Mouse (Mus musculus) small intestine, adult 2 months (tissue): ENCODE results near the gene Nfia. TPM values are rescaled to one million over a fixed set of nuclear protein-coding genes. Genes with fewer than 3 reads are reported as not detected.
A peak's percentile ranks its signal among the peaks of the same experiment; 100 is the strongest.

ENCODE experiments used
- H3K27ac ChIP-seq: fragments of 200-500 bp; 2 replicates; pipeline ENCODE4 v1.5.1; 2012; ENCODE audit warnings: low read depth, low read length, control low read depth, inconsistent platforms; ENCODE audit not compliant: insufficient read depth
- H3K27me3 ChIP-seq: fragments of 200-500 bp; 2 replicates; pipeline ENCODE4 v1.6.1; 2012; ENCODE audit warnings: mild to moderate bottlenecking, moderate library complexity, low read length, inconsistent platforms; ENCODE audit not compliant: control insufficient read depth, insufficient read depth
- H3K36me3 ChIP-seq: fragments of 200-500 bp; 2 replicates; pipeline ENCODE4 v1.6.1; 2012; ENCODE audit warnings: mild to moderate bottlenecking, low read length, control low read depth, inconsistent platforms; ENCODE audit not compliant: control insufficient read depth, insufficient read depth
- H3K4me1 ChIP-seq: fragments of 200-500 bp; 2 replicates; pipeline ENCODE4 v1.6.1; 2012; ENCODE audit warnings: low read length, inconsistent platforms, mixed read lengths; ENCODE audit not compliant: control insufficient read depth, insufficient read depth, insufficient read length
- H3K4me3 ChIP-seq: fragments of 200-500 bp; 2 replicates; pipeline ENCODE4 v1.5.1; 2012; ENCODE audit warnings: low read depth, mild to moderate bottlenecking, control low read depth, inconsistent platforms, low read length, moderate library complexity
- CTCF ChIP-seq: fragments of 200-500 bp; IDR thresholded peaks from 2 replicates; pipeline ENCODE4 v1.5.1; 2012; ENCODE audit warnings: low read depth, mild to moderate bottlenecking, control low read depth, inconsistent platforms, low read length, moderate library complexity, mixed read lengths; ENCODE audit not compliant: insufficient replicate concordance, insufficient read length; ENCODE audit errors: extremely low read depth
- POLR2A ChIP-seq: fragments of 200-500 bp; IDR thresholded peaks from 2 replicates; pipeline ENCODE4 v1.6.1; 2012; ENCODE audit warnings: low read depth, mild to moderate bottlenecking, control low read depth, inconsistent platforms, low read length, moderate library complexity
- WGBS: fragments of 180-500 bp; shearing (Covaris S2); methylation state at CpG from one replicate; pipeline ENCODE4 v1.1.7; 2018; 5-methylcytosine and 5-hydroxymethylcytosine counted together
- polyA plus RNA-seq: library from polyadenylated mRNA; depleted of rRNA; stranded (reverse); fragments of >200 nt; gene quantifications from 2 replicates; pipeline ENCODE4 v1.2.3, GENCODE M21; 2012

Nfia gene
- polyA plus RNA-seq, 1 experiment, result 16.5 TPM

DNA sequence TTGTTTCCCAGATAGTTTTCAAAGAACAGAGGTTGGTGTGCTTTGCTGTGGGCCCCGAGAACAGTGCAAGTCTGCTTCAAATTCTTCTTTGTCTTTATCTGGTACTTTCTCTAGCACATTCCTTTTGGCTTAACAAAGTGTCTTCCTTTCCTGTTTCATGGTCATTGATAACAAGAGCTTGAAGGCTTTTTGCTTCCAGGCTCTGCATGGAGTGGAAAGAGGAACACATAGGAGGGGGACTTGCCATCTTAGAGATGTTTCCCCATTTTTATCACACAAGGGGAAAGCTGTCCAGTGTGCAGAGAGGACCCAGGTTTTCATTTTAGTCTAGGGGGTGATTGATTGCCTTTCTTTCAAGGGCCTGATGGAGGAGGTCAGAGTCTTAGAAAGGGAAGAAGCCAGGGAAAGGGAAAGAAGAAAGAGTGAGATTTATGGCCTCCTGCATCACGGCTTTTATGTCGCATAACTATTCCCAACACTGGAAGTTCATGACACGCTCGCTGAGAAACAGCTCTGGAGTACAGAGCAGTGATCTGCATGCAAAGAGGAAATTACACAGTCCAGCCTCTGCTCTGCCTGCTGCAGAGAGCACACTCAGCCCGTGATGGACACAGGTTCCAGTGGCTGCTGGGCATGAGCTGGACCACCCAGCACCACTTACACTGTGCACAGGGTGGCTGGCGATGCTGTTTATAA, 67.0 kb downstream of the Nfia start:
- no peak for TF ChIP-seq POLR2A
- no peak for TF ChIP-seq CTCF
- Histone ChIP-seq H3K4me1 (peaks cover 14% of the 10 kb centered on the region), H3K27ac (no peak overlapping the region), H3K4me3 (no peak overlapping the region), H3K27me3 (no peaks in the 10 kb centered on the region), H3K36me3 (no peaks in the 10 kb centered on the region)
- 45% methylated on average over 7 of the region's 7 CpGs for whole genome bisulfite sequencing

DNA sequence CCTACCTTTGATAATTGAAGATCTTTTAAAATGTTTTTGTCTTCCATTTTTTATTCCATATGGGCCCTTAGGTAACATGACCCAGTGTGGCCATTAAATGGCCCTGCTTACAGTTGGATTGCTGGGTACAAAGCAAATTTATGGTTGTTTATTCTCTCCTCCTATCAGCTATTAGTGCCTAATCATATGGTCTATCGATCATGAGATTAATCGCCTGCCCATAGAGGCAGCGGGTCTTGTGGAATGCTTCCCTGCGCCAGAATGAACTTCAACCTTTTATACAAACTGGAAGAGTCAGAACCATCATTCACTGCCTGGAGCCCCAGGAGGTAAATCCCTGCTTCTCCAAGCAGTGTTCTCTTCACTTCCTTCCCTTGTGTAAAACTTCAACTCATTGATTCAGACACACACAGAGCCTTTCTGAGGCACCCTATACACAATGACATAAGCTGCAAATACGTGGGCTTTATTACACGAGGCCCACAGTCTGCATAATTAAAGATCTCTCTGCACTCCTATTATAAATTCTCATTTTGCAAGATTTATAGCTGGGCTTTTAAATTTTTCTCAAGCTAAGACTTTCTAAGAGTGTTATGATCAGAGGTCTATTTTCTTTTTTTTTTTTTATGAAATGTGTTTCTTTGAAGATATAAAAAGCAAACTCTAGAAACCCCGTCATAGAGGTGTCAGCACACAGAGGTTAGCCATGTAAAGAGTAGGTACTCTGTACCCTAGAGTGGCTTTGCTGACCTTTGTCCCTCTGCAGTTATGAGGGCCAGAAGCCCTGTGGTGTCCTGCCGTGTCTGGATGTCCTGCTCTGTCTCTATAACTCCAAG, 67.9 kb downstream of the Nfia start:
- Histone ChIP-seq H3K27ac (peak overlapping the region; percentile 77; the same call in 1 of the 2 replicates), H3K27me3 (no peaks in the 10 kb centered on the region), H3K4me1 (peaks cover 14% of the 10 kb centered on the region), H3K4me3 (no peak overlapping the region), H3K36me3 (no peaks in the 10 kb centered on the region)
- TF ChIP-seq CTCF (no peak), POLR2A (no peak)
- WGBS, result 47% methylated on average over 8 of the region's 8 CpGs

DNA sequence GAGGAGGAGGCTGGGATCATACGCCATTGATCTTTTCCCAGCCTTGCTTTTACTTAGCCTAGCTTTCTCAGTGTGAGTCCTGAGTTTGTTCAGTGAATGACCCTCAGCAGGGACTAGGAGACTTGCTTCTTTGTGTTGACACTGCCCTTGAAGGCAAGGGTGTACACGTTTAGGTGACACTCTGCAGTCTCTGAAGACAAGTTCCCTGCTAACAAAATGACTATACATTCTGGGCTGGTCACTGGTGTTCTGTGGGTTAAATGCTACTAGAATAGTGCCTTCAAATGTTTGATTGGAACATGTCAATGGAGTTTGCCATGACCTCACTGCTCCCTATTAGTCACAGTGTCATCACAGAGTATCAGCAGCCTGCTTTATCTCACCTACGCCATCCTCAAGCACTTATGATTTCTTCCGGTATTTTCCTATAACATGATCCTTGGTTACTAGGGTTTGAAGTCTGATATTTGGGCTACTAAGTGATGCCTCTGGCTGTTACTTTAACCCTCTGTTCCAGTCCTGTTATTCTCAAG, 68.6 kb downstream of the Nfia start:
- peak overlapping the region; percentile 77; the same call in 1 of the 2 replicates for H3K27ac ChIP-seq
- H3K4me3 ChIP-seq, result no peak overlapping the region
- TF ChIP-seq CTCF (no peak), POLR2A (no peak)
- H3K27me3 ChIP-seq, result no peaks in the 10 kb centered on the region
- H3K4me1 ChIP-seq, result peaks cover 14% of the 10 kb centered on the region
- 64% methylated on average over 4 of the region's 4 CpGs for WGBS
- no peaks in the 10 kb centered on the region for H3K36me3 ChIP-seq

DNA sequence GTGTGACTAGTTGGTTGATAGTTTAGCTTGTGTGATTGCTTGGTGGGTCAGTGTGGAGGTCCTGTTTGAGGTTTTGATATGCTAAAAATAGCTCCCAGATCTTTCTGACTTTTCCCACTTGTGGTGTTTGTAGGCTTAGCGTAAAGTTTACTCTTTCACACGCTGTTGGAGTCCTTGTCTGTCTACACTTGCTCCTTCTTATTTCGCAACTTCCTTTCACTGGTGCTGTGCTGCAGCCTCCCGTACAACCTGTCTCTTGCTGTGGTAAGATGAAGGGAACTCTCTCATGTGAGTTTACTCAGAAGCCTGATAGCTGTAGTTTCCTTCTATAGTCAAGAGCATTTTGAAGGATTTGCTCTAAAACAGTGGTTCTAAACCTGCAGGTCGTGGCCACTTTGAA, 69.2 kb downstream of the Nfia start:
- Histone ChIP-seq H3K27me3 (no peaks in the 10 kb centered on the region), H3K36me3 (no peaks in the 10 kb centered on the region), H3K27ac (no peak overlapping the region), H3K4me1 (peaks cover 14% of the 10 kb centered on the region), H3K4me3 (no peak overlapping the region)
- 66% methylated on average over 5 of the region's 5 CpGs for WGBS
- TF ChIP-seq POLR2A (no peak), CTCF (no peak)

DNA sequence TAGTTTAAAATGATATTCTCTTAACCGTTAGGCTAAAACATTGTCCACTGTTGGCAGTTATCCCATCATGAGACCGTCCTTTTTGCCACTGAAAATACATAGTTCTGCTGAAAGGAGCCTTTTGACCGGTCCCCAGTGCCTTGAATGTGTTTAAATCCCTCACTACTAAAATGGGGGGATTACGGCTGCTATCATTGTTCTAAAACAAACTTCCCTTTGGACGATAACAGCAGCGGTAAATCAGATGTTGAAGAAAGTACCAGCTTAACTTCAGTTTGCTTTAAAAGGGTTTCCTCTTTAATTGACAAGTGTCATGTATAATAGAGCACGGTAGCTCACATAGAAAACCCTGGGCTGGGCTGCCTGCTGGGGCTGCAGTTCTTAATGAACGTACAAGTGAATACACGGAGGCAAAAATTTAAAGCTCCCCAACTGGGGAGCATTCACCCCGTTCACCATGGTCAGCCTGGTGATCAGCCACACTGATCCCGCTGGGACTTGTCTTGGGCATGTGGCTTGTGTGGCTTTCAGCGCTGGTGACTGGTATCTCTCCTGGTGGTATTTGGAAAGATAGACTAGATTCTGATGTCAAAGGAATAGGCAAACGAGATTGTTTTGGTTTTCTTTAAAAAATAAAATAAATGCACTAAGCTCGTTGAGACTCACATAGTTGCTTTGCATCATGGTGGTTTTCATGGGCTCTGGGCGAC, 71.6 kb downstream of the Nfia start:
- Histone ChIP-seq H3K4me3 (no peak overlapping the region), H3K27ac (no peak overlapping the region), H3K4me1 (peaks cover 10% of the 10 kb centered on the region), H3K36me3 (peaks cover 4% of the 10 kb centered on the region; the same call in 1 of the 2 replicates), H3K27me3 (no peaks in the 10 kb centered on the region)
- WGBS, result 79% methylated on average over 15 of the region's 15 CpGs
- TF ChIP-seq POLR2A (no peak), CTCF (no peak)

DNA sequence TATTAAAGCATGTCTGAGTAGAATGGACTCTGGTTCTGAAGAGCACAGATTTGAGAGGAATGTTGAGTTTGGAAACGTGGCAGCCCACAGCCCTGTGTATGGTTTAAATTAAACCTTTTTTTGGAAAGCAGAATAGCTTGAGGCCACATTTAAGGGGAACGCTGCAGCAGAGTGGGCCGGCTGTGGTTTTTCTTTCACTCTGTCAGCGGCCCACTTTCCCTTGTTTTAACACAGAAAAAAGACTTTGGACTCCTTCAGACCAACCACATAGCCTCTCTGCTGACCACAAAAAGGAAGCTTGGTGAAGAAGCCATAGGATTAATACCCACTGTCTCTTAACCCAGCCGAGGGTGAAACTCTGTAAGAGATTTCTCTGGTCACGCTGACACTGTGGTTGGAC, 72.4 kb downstream of the Nfia start:
- H3K4me3 ChIP-seq, result no peak overlapping the region
- WGBS, result 65% methylated on average over 6 of the region's 6 CpGs

More for the DNA sequence above, 72.4 kb downstream of the Nfia start:
- Histone ChIP-seq H3K36me3 (peaks cover 4% of the 10 kb centered on the region; the same call in 1 of the 2 replicates), H3K27ac (no peak overlapping the region), H3K27me3 (no peaks in the 10 kb centered on the region), H3K4me1 (peaks cover 5% of the 10 kb centered on the region)
- TF ChIP-seq CTCF (no peak), POLR2A (no peak)
